Mouse (Mus musculus) ES-E14 (cell line): Measurements from ENCODE around the gene Zfp768. TPM values are rescaled to one million over a fixed set of nuclear protein-coding genes. Genes with fewer than 3 reads are reported as not detected.
"Not testable (repeated sequence)": the region's sequence is repeated elsewhere in the genome, so short reads cannot be mapped to it uniquely, and the experiment has no call there.

Experiments used
- DNase-seq: peaks from one replicate; pipeline ENCODE4 v3.0.0-alpha.2; 2013; ENCODE audit warnings: low read depth, low spot score
- H3K27ac ChIP-seq: 2 replicates; pipeline ENCODE4 v1.5.1; 2012; ENCODE audit warnings: low read depth, mild to moderate bottlenecking, low read length, moderate library complexity, mixed read lengths; ENCODE audit not compliant: poor library complexity, insufficient read depth, severe bottlenecking
- H3K36me3 ChIP-seq: 2 replicates; pipeline ENCODE4 v1.6.1; 2012; ENCODE audit warnings: mild to moderate bottlenecking, low read length, moderate library complexity, mixed read lengths; ENCODE audit not compliant: control insufficient read depth, poor library complexity, insufficient read depth, severe bottlenecking
- H3K4me1 ChIP-seq, 2 experiments: fragments of 150-350 bp in 1 of 2; sonication (generic) in 1 of 2; 2 replicates each; pipeline ENCODE4 v1.6.1; 2012; ENCODE audit warnings: low read length in 2 of 2, mild to moderate bottlenecking in 1 of 2, mixed read lengths in 1 of 2; ENCODE audit not compliant: control insufficient read depth in 2 of 2, insufficient read depth in 2 of 2, poor library complexity in 1 of 2
- H3K4me3 ChIP-seq, 2 experiments: fragments of 150-350 bp in 1 of 2; sonication (generic) in 1 of 2; 2 replicates each; pipeline ENCODE4 v1.5.1; 2012; ENCODE audit warnings: low read length in 2 of 2, low read depth in 1 of 2, mild to moderate bottlenecking in 1 of 2, mixed read lengths in 1 of 2; ENCODE audit not compliant: insufficient read depth in 1 of 2, poor library complexity in 1 of 2, severe bottlenecking in 1 of 2
- H3K9ac ChIP-seq: 2 replicates; pipeline ENCODE4 v1.6.1; 2012; ENCODE audit warnings: low read depth, mild to moderate bottlenecking, low read length, mixed read lengths; ENCODE audit not compliant: poor library complexity, insufficient read depth, severe bottlenecking
- H3K9me3 ChIP-seq: fragments of 150-350 bp; sonication (generic); 2 replicates; pipeline ENCODE4 v1.6.1; 2012; ENCODE audit warnings: low read depth, mild to moderate bottlenecking, low read length; ENCODE audit not compliant: control insufficient read depth, insufficient read depth
- CHD2 ChIP-seq: IDR thresholded peaks from 2 replicates; pipeline ENCODE4 v1.6.1; 2014; ENCODE audit warnings: mild to moderate bottlenecking, low read depth, low read length, inconsistent platforms
- HCFC1 ChIP-seq: IDR thresholded peaks from 2 replicates; pipeline ENCODE4 v1.6.1; 2012; ENCODE audit warnings: low read length, inconsistent platforms, borderline replicate concordance; ENCODE audit not compliant: insufficient read depth
- MAFK ChIP-seq: IDR thresholded peaks from 2 replicates; pipeline ENCODE4 v1.6.1; 2014; ENCODE audit warnings: mild to moderate bottlenecking, low read depth, low read length, inconsistent platforms; ENCODE audit not compliant: insufficient read depth
- ZC3H11A ChIP-seq: IDR thresholded peaks from 2 replicates; pipeline ENCODE4 v1.6.1; 2012; ENCODE audit warnings: low read depth, mild to moderate bottlenecking, inconsistent platforms, low read length, borderline replicate concordance
- ZNF384 ChIP-seq: IDR thresholded peaks from 2 replicates; pipeline ENCODE4 v1.6.1; 2012; ENCODE audit warnings: low read depth, low read length, inconsistent platforms
- in situ Hi-C, 2 experiments: fragments of 600-800 bp; cut with MboI; formaldehyde crosslinking; loops; one replicate each; pipeline ENCODE4 v1.15.1; 2025; ENCODE audit warnings: low sequenced_read_pairs in 2 of 2, inconsistent platforms in 1 of 2; ENCODE audit not compliant: unreplicated experiment in 2 of 2
- total RNA-seq: library from RNA; depleted of rRNA; stranded (reverse); fragments of 300-350 nt; gene quantifications from 2 replicates; pipeline ENCODE4 v1.2.3, GENCODE M21; 2012

Zfp768 gene
- total RNA-seq, 1 experiment, result 4.4 TPM

DNA sequence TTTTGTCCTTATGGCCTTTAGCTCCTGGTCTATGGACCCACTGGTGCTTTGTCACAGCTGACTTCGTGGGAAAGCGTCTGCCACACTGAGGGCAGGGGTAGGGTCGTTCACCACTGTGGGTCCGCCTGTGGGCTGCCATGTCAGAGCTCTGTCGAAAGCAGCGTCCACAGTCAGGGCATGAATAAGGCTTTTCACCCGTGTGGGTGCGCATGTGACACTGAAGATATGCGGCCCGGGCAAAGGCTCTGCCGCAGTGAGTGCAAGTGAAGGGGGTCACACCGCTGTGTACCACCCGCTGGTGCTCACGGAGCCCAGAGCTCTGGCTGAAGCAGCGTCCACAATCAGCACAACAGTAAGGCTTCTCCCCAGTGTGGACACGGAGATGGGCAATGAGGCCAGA, 46.1 kb upstream of the Zfp768 start:
- DNase-seq, result no peak
- H3K36me3 ChIP-seq, result no peaks in the 10 kb centered on the region
- in situ Hi-C loops, result no loop called here
- H3K4me1 ChIP-seq, result peaks cover 0 to 8% of the 10 kb centered on the region in 2 experiments; a peak in 1 of 4 replicates
- no peak overlapping the region for H3K27ac ChIP-seq
- no peak overlapping the region for H3K9ac ChIP-seq
- H3K9me3 ChIP-seq, result no peaks in the 10 kb centered on the region
- TF ChIP-seq HCFC1 (no peak), ZC3H11A (no peak), CHD2 (no peak), ZNF384 (no peak), MAFK (no peak)
- no peak overlapping the region for H3K4me3 ChIP-seq

DNA sequence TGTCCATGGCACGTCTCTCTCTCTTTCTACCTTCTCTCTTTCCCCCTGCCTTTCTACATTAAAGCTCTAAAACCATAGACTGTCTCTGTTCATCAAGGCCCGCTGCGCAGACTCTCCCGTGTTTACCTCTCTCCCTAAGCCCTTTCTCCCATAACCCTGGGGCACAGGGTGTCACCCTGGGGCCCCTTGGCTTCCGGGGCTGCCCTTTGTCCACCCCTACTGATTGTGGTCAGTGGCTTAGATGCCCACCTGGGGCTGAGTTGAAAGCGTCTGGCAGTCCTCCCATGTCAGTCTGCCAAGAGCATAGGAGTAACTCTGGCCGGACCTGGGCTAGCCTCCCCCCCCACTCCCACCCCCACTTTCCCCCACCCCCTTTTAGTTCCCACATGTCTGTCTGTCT, 44.9 kb upstream of the Zfp768 start:
- no peaks in the 10 kb centered on the region for H3K36me3 ChIP-seq
- in situ Hi-C loops, result no loop called here
- no peak overlapping the region for H3K27ac ChIP-seq
- no peak for TF ChIP-seq CHD2
- TF ChIP-seq ZNF384, result no peak
- TF ChIP-seq HCFC1, result no peak
- no peak for TF ChIP-seq MAFK
- no peak for TF ChIP-seq ZC3H11A
- no peak for DNase-seq
- H3K9ac ChIP-seq, result no peak overlapping the region
- peaks cover 0 to 8% of the 10 kb centered on the region in 2 experiments; a peak in 1 of 4 replicates for H3K4me1 ChIP-seq
- H3K9me3 ChIP-seq, result no peaks in the 10 kb centered on the region
- H3K4me3 ChIP-seq, result no peak overlapping the region

DNA sequence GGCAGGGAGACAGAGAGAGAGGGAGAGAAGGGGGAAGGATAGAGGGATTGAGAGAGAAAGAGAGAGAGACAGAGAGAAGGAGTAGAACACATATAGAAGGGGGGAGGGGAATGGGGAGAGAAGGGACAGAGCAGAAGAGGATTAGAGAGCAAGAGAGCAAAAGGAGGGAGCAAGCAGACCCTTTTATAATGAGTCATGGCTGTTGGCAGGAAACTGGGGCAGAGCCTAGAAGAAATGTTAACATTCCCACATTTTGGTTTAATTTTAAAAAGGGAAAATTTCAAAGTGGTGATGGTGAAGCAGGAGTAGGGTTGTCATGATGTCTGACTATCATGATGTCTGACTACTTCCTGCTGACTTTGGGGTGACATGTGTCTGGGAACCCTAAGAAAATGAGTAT, 42.8 kb upstream of the Zfp768 start:
- H3K36me3 ChIP-seq, H3K27ac ChIP-seq, in situ Hi-C loops, H3K9me3 ChIP-seq, H3K9ac ChIP-seq, H3K4me1 ChIP-seq, H3K4me3 ChIP-seq, DNase-seq: not testable (repeated sequence)

DNA sequence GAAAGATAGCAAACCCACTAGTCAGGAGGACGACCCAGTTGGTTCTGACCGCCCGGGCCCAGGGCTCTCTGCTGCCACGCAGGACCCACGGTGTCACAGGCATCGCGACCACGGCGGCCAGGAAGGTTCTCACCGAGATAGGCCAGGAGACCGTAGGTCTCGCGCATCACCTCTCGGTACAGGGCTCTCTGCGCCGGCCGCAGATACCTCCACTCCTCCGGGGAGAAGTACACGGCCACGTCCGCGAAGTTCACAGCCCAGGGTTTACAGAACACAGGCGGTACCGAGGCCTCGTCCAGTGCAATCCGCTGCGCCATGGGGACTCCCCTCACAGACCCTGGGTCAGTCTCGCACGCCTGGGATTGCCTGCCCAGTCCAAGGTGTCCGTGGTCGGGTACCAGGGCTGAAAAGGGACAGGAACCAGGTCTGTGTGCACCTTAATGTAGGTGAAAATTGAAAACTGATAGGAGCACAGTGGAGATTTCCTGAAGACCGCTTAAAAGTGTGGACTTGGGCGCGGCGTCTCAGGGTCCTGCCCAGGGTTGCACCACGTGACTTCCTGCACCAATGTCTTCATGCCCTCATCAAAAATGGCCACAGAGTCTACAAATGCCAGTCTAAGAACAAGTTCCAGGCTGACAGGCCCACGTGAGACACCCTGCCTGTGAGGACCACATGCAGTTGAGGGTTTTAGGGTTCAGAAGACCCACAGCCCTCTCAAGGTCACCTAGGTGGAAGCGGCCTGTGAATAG, 41.4 kb upstream of the Zfp768 start, which contains the start of gene 9130019O22Rik:
9130019O22Rik (minus strand) TSS at position 526 of the 752 bp plus-strand sequence.
- Histone ChIP-seq H3K4me3 (peak within 1 kb of the TSS; percentile 70 to 77), H3K27ac (no peak within 1 kb of the TSS), H3K36me3 (peaks cover 9% of the 10 kb centered on the region; the same call in 1 of the 2 replicates), H3K9ac (peak within 1 kb of the TSS; percentile 78), H3K9me3 (no peaks in the 10 kb centered on the region), H3K4me1 (no peaks in the 10 kb centered on the region; a peak in 1 of 4 replicates)
- TF ChIP-seq MAFK, result no peak
- TF ChIP-seq HCFC1, result peak; percentile 87
- in situ Hi-C loops, result no loop called here
- peak; percentile 88 for DNase-seq

DNA sequence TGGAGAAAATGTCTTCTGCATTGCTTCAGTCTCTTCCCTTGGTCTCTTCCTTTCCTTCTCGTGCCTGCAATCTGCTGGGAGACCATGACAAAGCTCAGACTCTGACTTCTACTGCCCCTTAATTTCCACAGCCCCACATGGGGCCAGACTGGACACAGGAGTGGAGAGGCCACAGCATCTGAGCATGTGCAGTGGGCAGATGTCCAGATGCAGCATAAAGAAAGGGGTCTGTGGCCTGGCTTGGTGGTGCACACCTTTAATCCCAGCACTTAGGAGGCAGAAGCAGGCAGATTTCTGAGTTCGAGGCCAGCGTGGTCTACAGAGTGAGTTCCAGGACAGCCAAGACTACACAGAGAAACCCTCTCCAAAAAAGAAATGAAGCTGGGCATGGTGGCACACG, 40.2 kb upstream of the Zfp768 start:
- H3K4me1 ChIP-seq, H3K27ac ChIP-seq, DNase-seq, H3K36me3 ChIP-seq, H3K9ac ChIP-seq, in situ Hi-C loops, H3K9me3 ChIP-seq: not testable (repeated sequence)
- peak overlapping the region in 1 of 2 experiments; percentile 46; a peak in 1 of 4 replicates for H3K4me3 ChIP-seq
